ENCODE assay signal across 9 mouse cellular contexts in the genomic region with DNA sequence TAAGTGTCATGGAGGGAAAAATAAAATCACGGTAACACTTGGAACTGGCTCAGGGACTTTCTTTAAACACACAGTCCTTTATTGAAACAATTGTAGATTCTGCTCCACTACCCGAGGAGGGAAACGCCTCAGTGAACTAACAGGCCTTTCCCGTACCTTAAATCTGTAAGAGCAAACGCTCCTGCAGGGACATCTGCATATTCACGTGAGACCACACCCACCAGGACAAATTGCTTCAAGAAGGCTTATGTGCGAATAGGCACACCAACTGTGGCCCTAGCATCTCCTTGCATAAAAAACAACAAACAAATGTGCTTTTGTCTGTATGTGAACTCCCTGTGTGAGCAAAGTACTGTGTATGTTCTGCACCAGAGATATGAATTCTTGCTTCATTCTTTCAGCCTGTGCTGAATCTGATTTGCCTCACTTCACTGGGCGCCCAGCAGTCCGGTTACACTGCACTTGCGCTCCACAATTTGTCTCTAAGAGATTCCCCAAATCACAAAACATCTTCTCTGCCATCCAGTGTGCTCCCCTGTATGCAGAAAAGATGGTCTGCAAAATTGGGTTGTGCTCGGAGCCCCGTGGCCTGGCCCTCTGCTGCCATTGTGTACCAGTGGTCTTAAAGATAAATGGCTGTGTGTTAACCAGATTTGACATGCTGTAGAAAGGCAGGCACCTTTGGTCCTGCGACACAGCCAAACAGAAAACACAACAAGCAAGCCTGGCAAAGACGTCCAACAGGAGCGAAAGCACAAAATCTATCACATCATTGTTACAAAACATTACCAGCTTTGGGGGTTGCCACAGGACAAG. TPM values are rescaled to one million over a fixed set of nuclear protein-coding genes. Genes with fewer than 3 reads are reported as not detected.
DNase-seq lines count a peak whose midpoint lies in the region; ATAC-seq and TF ChIP-seq lines count a peak whose summit lies in the region.
"Had no signal": no experiment of that assay in that cellular context is flagged by ENCODE, and none has a peak within 500 bp of the region (broad histone marks: within the 10 kb centered on the region; RNA-seq: fewer than 3 reads in every experiment).

No protein-coding gene starts in this region.

- ATAC-seq in kidney, embryonic 16.5 days (ENCODE audit: low FRiP score, low TSS enrichment): 0 out of 2 replicates have a peak, but pooled peaks have one; percentile 12
- ATAC-seq in midbrain, postnatal 0 days (ENCODE audit: low FRiP score): no peak
- ATAC-seq: lung, postnatal 0 days had no signal

- H3K9ac ChIP-seq in kidney, embryonic 16.5 days (replicated peaks; ENCODE audit: low read length): no peak overlapping the region
- no peak overlapping the region for H3K9ac ChIP-seq in midbrain, postnatal 0 days (replicated peaks; ENCODE audit: low read length, poor library complexity, severe bottlenecking)

- no peak overlapping the region for H3K4me3 ChIP-seq in kidney, embryonic 16.5 days (ENCODE audit: low read length)
- no peak overlapping the region for H3K4me3 ChIP-seq in cortical plate, adult 2 months (ENCODE audit: insufficient read depth, low read length)
- H3K4me3 ChIP-seq in hindbrain, embryonic 10.5 days: no peak overlapping the region; the same call in 1 of the 2 replicates
- H3K4me3 ChIP-seq in midbrain, postnatal 0 days (ENCODE audit: low read depth, low read length): no peak overlapping the region

- no peak for TF ChIP-seq CTCF in cortical plate, adult 2 months (IDR thresholded peaks at IDR 0.05; ENCODE audit: extremely low read depth, insufficient read depth, low read length)
- TF ChIP-seq CTCF in midbrain, postnatal 0 days (IDR thresholded peaks at IDR 0.05): no peak

- 41% methylated on average over 15 of the region's 15 CpGs for WGBS in kidney, embryonic 16.5 days
- WGBS in hindbrain, embryonic 10.5 days: 32% methylated on average over 15 of the region's 15 CpGs
- 25% methylated on average over 15 of the region's 15 CpGs for WGBS in midbrain, postnatal 0 days

- no peak overlapping the region for H3K4me2 ChIP-seq in kidney, embryonic 16.5 days (replicated peaks; ENCODE audit: low read depth, low read length)
- H3K4me2 ChIP-seq in midbrain, postnatal 0 days (ENCODE audit: low read depth, low read length, poor library complexity, severe bottlenecking): 0 out of 2 replicates have a peak overlapping the region, but pooled peaks have one; percentile 1

- H3K4me1 ChIP-seq in kidney, embryonic 16.5 days (ENCODE audit: insufficient read depth, low read length): peaks cover 19% of the 10 kb centered on the region
- peaks cover 18% of the 10 kb centered on the region for H3K4me1 ChIP-seq in cortical plate, adult 2 months (ENCODE audit: control insufficient read depth, insufficient read depth, low read length)
- peaks cover 72% of the 10 kb centered on the region for H3K4me1 ChIP-seq in hindbrain, embryonic 10.5 days (replicated peaks)
- H3K4me1 ChIP-seq in midbrain, postnatal 0 days (ENCODE audit: insufficient read depth, low read length): peaks cover 7% of the 10 kb centered on the region; the same call in 1 of the 2 replicates

- H3K27ac ChIP-seq in kidney, embryonic 16.5 days (ENCODE audit: low read length): 0 out of 2 replicates have a peak overlapping the region, but pooled peaks have one; percentile 20
- H3K27ac ChIP-seq in cortical plate, adult 2 months (ENCODE audit: insufficient read depth, low read length): peak overlapping the region; percentile 54
- H3K27ac ChIP-seq in hindbrain, embryonic 10.5 days: peak overlapping the region; percentile 78
- H3K27ac ChIP-seq in midbrain, postnatal 0 days (ENCODE audit: low read depth, low read length): 0 out of 2 replicates have a peak overlapping the region, but pooled peaks have one; percentile 34

- no peaks in the 10 kb centered on the region for H3K9me3 ChIP-seq in kidney, embryonic 16.5 days (ENCODE audit: low read length)
- H3K9me3 ChIP-seq in hindbrain, embryonic 10.5 days: no peaks in the 10 kb centered on the region
- H3K9me3 ChIP-seq in midbrain, postnatal 0 days (ENCODE audit: low read length): no peaks in the 10 kb centered on the region

- no peak for DNase-seq in kidney, postnatal 14 days
- no peak for DNase-seq in hindbrain, embryonic 10.5 days (ENCODE audit: low spot score)
- DNase-seq in midbrain, postnatal 0 days (ENCODE audit: low spot score): no peak
- DNase-seq in embryo, embryonic 11 days: no peak
- DNase-seq in left cerebral cortex, adult 11 months (ENCODE audit: low spot score): no peak
- DNase-seq: kidney, adult 9 months had no signal

- no peak for TF ChIP-seq POLR2A in cortical plate, adult 2 months (IDR thresholded peaks at IDR 0.05; ENCODE audit: extremely low read depth, insufficient read depth, low read length)

- H3K36me3 ChIP-seq in kidney, embryonic 16.5 days (ENCODE audit: insufficient read depth, low read length): no peaks in the 10 kb centered on the region
- peaks cover 56% of the 10 kb centered on the region for H3K36me3 ChIP-seq in hindbrain, embryonic 10.5 days
- H3K36me3 ChIP-seq in midbrain, postnatal 0 days (ENCODE audit: insufficient read depth, low read length): no peaks in the 10 kb centered on the region

- H3K27me3 ChIP-seq in kidney, embryonic 16.5 days (ENCODE audit: insufficient read depth, low read length): no peaks in the 10 kb centered on the region
- no peaks in the 10 kb centered on the region for H3K27me3 ChIP-seq in hindbrain, embryonic 10.5 days (ENCODE audit: insufficient read depth, poor library complexity, severe bottlenecking)
- H3K27me3 ChIP-seq in midbrain, postnatal 0 days (ENCODE audit: insufficient read depth, low read length): no peaks in the 10 kb centered on the region

RNA-seq across cellular contexts. Expression of gene Zeb2, which starts 28.6 kb away (rescaled TPM):
- 49.3 and 57.6 TPM in 2 replicates for polyA plus RNA-seq in kidney, embryonic 16.5 days (2015; fragmentation: Nextera tagmentation; extraction: Ambion mirVana)
- polyA plus RNA-seq in cortical plate, adult 2 months (2012; rRNA removed): 63.2 and 65.4 TPM in 2 replicates
- polyA plus RNA-seq in hindbrain, embryonic 10.5 days (2016; fragmentation: Nextera tagmentation; extraction: Ambion mirVana): 49.3 and 54.1 TPM in 2 replicates
- 39.6 and 48.1 TPM in 2 replicates for total RNA-seq in midbrain, postnatal 0 days (2014; rRNA removed)
- 13.4 and 15.3 TPM in 2 replicates for polyA plus RNA-seq in midbrain, postnatal 0 days (2015; fragmentation: Nextera tagmentation; extraction: Ambion mirVana)

Comparison
In these comparisons a context has a peak if more than half of its experiments do, and no peak if none do; other contexts are left out.
1. H3K27ac ChIP-seq: peak in every context shown above with its lines; median percentile 78 in hindbrain, embryonic 10.5 days; 54 in cortical plate, adult 2 months; 34 in midbrain, postnatal 0 days; 20 in kidney, embryonic 16.5 days.